Mouse (Mus musculus): ENCODE data around the gene Zkscan3.
"Not testable (repeated sequence)": the region's sequence is repeated elsewhere in the genome, so short reads cannot be mapped to it uniquely, and the experiment has no call there.

Gene Zkscan3

GRCm38 (mm10) chr13:21397486-21397885 lies 5.1 kb downstream of the Zkscan3 start:
- DNase-seq (ENCODE audit: low read depth, low spot score), result no peak

- not testable (repeated sequence) for DNase-seq (ENCODE audit: low read depth, low spot score)
Observed at GRCm38 (mm10) chr13:21396048-21396447, 6.5 kb downstream of the Zkscan3 start.

- DNase-seq (ENCODE audit: low read depth, low spot score), result no peak
Observed at GRCm38 (mm10) chr13:21395623-21396022, 6.9 kb downstream of the Zkscan3 start.

- no peak for DNase-seq (ENCODE audit: low read depth, low spot score)
Observed at GRCm38 (mm10) chr13:21395211-21395610, 7.3 kb downstream of the Zkscan3 start.

- DNase-seq (ENCODE audit: low read depth, low spot score), result no peak
Observed at GRCm38 (mm10) chr13:21377773-21378172, 24.8 kb downstream of the Zkscan3 start.

- DNase-seq (ENCODE audit: low read depth, low spot score), result no peak
Observed at GRCm38 (mm10) chr13:21372700-21373099, 29.9 kb downstream of the Zkscan3 start.

- no peak for DNase-seq (ENCODE audit: low read depth, low spot score)
Observed at GRCm38 (mm10) chr13:21366635-21367034, 35.9 kb downstream of the Zkscan3 start.

GRCm38 (mm10) chr13:21363719-21364118 lies 38.8 kb downstream of the Zkscan3 start:
- DNase-seq (ENCODE audit: low read depth, low spot score), result no peak

- DNase-seq (ENCODE audit: low read depth, low spot score), result peak; percentile 95
Observed at GRCm38 (mm10) chr13:21362621-21363248, 39.8 kb downstream of the Zkscan3 start, which contains the start of gene Zscan12. Gene Zscan12, plus strand, starts transcription at chr13:21362820.

- DNase-seq (ENCODE audit: low read depth, low spot score), result no peak
Observed at GRCm38 (mm10) chr13:21350593-21350992, 52.0 kb downstream of the Zkscan3 start.

- DNase-seq (ENCODE audit: low read depth, low spot score), result no peak
Observed at GRCm38 (mm10) chr13:21346610-21347009, 55.9 kb downstream of the Zkscan3 start, which contains the start of gene Olfr1367. Gene Olfr1367, plus strand, starts transcription at chr13:21346910.
